8 mouse cellular contexts compared by ENCODE assay signal in the genomic region with DNA sequence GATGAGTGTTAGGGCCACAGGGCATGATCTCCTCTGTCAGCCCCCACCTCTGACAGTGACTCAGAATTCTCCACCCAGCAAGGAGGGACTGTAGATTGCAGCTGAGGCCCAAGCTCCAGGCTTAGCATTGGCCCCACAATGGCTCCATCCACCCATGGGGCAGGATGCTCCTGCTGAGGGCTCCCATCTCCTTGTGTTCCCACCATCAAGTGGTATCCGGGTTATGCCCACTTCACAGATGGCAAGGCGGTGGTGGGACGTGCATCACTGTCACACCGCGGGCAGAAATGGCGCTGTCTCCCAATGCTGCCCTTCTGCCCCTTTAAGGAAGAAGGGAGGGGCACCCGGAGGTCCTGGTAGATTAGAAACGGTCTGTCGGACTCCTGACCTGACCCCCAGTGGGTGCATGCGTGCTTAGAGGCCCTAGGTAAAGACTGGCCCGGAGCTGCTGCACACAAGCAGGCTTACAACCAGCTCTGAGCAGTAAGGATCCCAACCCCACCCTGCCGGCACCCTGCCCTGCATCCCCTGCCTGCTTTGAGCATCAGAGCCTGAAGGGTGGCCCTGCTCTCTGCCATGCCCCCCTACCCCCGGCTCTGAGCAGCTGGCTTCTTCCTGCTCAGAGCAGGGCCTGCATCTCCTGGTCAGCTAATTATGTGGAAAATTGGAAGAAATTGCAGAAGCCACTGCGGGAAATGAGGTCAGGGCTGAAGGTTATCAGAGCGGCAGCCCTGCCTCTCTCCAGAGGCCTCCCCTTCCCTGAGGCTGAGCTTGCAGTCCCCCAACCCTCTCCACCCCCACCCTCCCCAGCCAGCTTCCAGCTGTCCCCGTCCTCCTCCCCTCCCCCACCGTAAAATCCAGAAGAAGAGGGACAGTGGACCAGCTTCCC.
A peak's percentile ranks its signal among the peaks of the same experiment; 100 is the strongest.
DNase-seq lines count a peak whose midpoint lies in the region; ATAC-seq and TF ChIP-seq lines count a peak whose summit lies in the region.

No protein-coding gene starts in this region.

- peak overlapping the region; percentile 35 for H3K4me3 ChIP-seq in forebrain, embryonic 10.5 days
- no peak overlapping the region for H3K4me3 ChIP-seq in forebrain, embryonic 16.5 days (replicated peaks; ENCODE audit: low read length)
- H3K4me3 ChIP-seq in ES-E14 (ENCODE audit: insufficient read depth in 1 of 2, low read depth in 1 of 2, low read length in 2 of 2, poor library complexity in 1 of 2, severe bottlenecking in 1 of 2), result peak overlapping the region; percentile 6 to 12; a peak in 2 of 4 replicates
- H3K4me3 ChIP-seq in hindbrain, embryonic 14.5 days (replicated peaks; ENCODE audit: low read length), result no peak overlapping the region
- no peak overlapping the region for H3K4me3 ChIP-seq in liver, postnatal 0 days (ENCODE audit: low read depth, low read length)

- DNase-seq in forebrain, embryonic 10.5 days (ENCODE audit: extremely low spot score, low spot score), result peak; percentile 57
- DNase-seq in ES-E14 (ENCODE audit: low read depth, low spot score), result no peak
- no peak for DNase-seq in hindbrain, embryonic 14.5 days (ENCODE audit: low spot score)
- peak; percentile 40 for DNase-seq in liver, postnatal 0 days
- DNase-seq in adrenal gland, postnatal 4 days (ENCODE audit: low spot score in 2 of 2), result no peak
- no peak for DNase-seq in right cerebral cortex, adult 2 months (ENCODE audit: low spot score in 2 of 2)

- peaks cover 97% of the 10 kb centered on the region for H3K4me1 ChIP-seq in forebrain, embryonic 10.5 days
- peaks cover 75% of the 10 kb centered on the region for H3K4me1 ChIP-seq in forebrain, embryonic 16.5 days (replicated peaks; ENCODE audit: control insufficient read depth, insufficient read depth, low read length)
- H3K4me1 ChIP-seq in ES-E14 (ENCODE audit: control insufficient read depth in 2 of 2, insufficient read depth in 2 of 2, low read length in 2 of 2, poor library complexity in 1 of 2), result peaks cover 0 to 9% of the 10 kb centered on the region in 2 experiments; a peak in 1 of 4 replicates
- peaks cover 91% of the 10 kb centered on the region for H3K4me1 ChIP-seq in hindbrain, embryonic 14.5 days (replicated peaks; ENCODE audit: control insufficient read depth, insufficient read depth, low read length)
- H3K4me1 ChIP-seq in liver, postnatal 0 days (ENCODE audit: insufficient read depth), result peaks cover 35% of the 10 kb centered on the region

- no peak for ATAC-seq in forebrain, embryonic 16.5 days
- peak; percentile 16; the same call in 1 of the 2 replicates for ATAC-seq in hindbrain, embryonic 14.5 days (ENCODE audit: low FRiP score)
- ATAC-seq in liver, postnatal 0 days, result peak; percentile 16; the same call in 1 of the 2 replicates
- ATAC-seq in megakaryocyte progenitor cell, adult 5-6 weeks (replicated peaks; ENCODE audit: poor library complexity), result no peak

- H3K9ac ChIP-seq in forebrain, embryonic 16.5 days (replicated peaks; ENCODE audit: low read depth, low read length), result no peak overlapping the region
- H3K9ac ChIP-seq in ES-E14 (ENCODE audit: insufficient read depth, low read depth, low read length, poor library complexity, severe bottlenecking), result no peak overlapping the region
- no peak overlapping the region for H3K9ac ChIP-seq in hindbrain, embryonic 14.5 days
- H3K9ac ChIP-seq in liver, postnatal 0 days (replicated peaks), result peak overlapping the region; percentile 67

- no peaks in the 10 kb centered on the region for H3K36me3 ChIP-seq in forebrain, embryonic 10.5 days (replicated peaks)
- no peaks in the 10 kb centered on the region for H3K36me3 ChIP-seq in forebrain, embryonic 16.5 days (ENCODE audit: control insufficient read depth, insufficient read depth)
- H3K36me3 ChIP-seq in ES-E14 (ENCODE audit: control insufficient read depth, insufficient read depth, low read length, poor library complexity, severe bottlenecking), result no peaks in the 10 kb centered on the region
- no peaks in the 10 kb centered on the region for H3K36me3 ChIP-seq in hindbrain, embryonic 14.5 days (replicated peaks; ENCODE audit: control insufficient read depth, insufficient read depth)
- H3K36me3 ChIP-seq in liver, postnatal 0 days (replicated peaks; ENCODE audit: insufficient read depth, low read length), result no peaks in the 10 kb centered on the region

- H3K4me2 ChIP-seq in forebrain, embryonic 16.5 days (ENCODE audit: low read length), result no peak overlapping the region
- no peak overlapping the region for H3K4me2 ChIP-seq in hindbrain, embryonic 14.5 days (replicated peaks)
- peak overlapping the region; percentile 70 for H3K4me2 ChIP-seq in liver, postnatal 0 days (ENCODE audit: low read depth, low read length)

- H3K27ac ChIP-seq in forebrain, embryonic 10.5 days, result peak overlapping the region; percentile 87
- H3K27ac ChIP-seq in forebrain, embryonic 16.5 days (ENCODE audit: low read length), result no peak overlapping the region
- H3K27ac ChIP-seq in ES-E14 (ENCODE audit: insufficient read depth, low read depth, low read length, poor library complexity, severe bottlenecking), result no peak overlapping the region
- H3K27ac ChIP-seq in hindbrain, embryonic 14.5 days, result peak overlapping the region; percentile 23
- H3K27ac ChIP-seq in liver, postnatal 0 days (ENCODE audit: low read depth), result peak overlapping the region; percentile 97

- in situ Hi-C loops in ES-E14 (cut with MboI; ENCODE audit: low sequenced_read_pairs in 2 of 2, unreplicated experiment in 2 of 2), result no loop called here

- 16% methylated on average over 17 of the region's 17 CpGs for WGBS in forebrain, embryonic 10.5 days
- 28% methylated on average over 17 of the region's 17 CpGs for WGBS in forebrain, embryonic 16.5 days
- 23% methylated on average over 15 of the region's 17 CpGs for WGBS in hindbrain, embryonic 14.5 days
- 39% methylated on average over 16 of the region's 17 CpGs for WGBS in liver, postnatal 0 days (ENCODE audit: insufficient replicate concordance)

- no peak for TF ChIP-seq EP300 in liver, postnatal 0 days (IDR thresholded peaks at IDR 0.05; ENCODE audit: low read depth)

- TF ChIP-seq CTCF in liver, postnatal 0 days (IDR thresholded peaks at IDR 0.05; ENCODE audit: low read depth), result no peak

- H3K9me3 ChIP-seq in forebrain, embryonic 10.5 days, result no peaks in the 10 kb centered on the region
- H3K9me3 ChIP-seq in forebrain, embryonic 16.5 days (ENCODE audit: control insufficient read depth, low read length), result no peaks in the 10 kb centered on the region
- no peaks in the 10 kb centered on the region for H3K9me3 ChIP-seq in ES-E14 (ENCODE audit: control insufficient read depth, insufficient read depth, low read depth, low read length)
- H3K9me3 ChIP-seq in hindbrain, embryonic 14.5 days (ENCODE audit: control insufficient read depth, low read length), result no peaks in the 10 kb centered on the region
- H3K9me3 ChIP-seq in liver, postnatal 0 days (ENCODE audit: low read length), result no peaks in the 10 kb centered on the region

- H3K27me3 ChIP-seq in forebrain, embryonic 10.5 days (ENCODE audit: poor library complexity, severe bottlenecking), result peaks cover 88% of the 10 kb centered on the region
- no peaks in the 10 kb centered on the region for H3K27me3 ChIP-seq in forebrain, embryonic 16.5 days (replicated peaks; ENCODE audit: control insufficient read depth, insufficient read depth, low read length)
- H3K27me3 ChIP-seq in hindbrain, embryonic 14.5 days (ENCODE audit: control insufficient read depth, insufficient read depth, low read length), result no peaks in the 10 kb centered on the region
- H3K27me3 ChIP-seq in liver, postnatal 0 days (ENCODE audit: insufficient read depth, low read length), result no peaks in the 10 kb centered on the region

TF ChIP-seq in ES-E14, 5 proteins besides CTCF, POLR2A, EP300 and RAD21:
- TF ChIP-seq MAFK (IDR thresholded peaks at IDR 0.05; ENCODE audit: insufficient read depth, low read depth, low read length), result no peak
- no peak for TF ChIP-seq CHD2 (IDR thresholded peaks at IDR 0.05; ENCODE audit: low read depth, low read length)
- TF ChIP-seq HCFC1 (IDR thresholded peaks at IDR 0.05; ENCODE audit: borderline replicate concordance, insufficient read depth, low read length), result no peak
- TF ChIP-seq ZNF384 (IDR thresholded peaks at IDR 0.05; ENCODE audit: low read depth, low read length), result no peak
- TF ChIP-seq ZC3H11A (IDR thresholded peaks at IDR 0.05; ENCODE audit: borderline replicate concordance, low read depth, low read length), result no peak
TF ChIP-seq in ES-E14: peak in this region for 0.

Comparison
In these comparisons a context has a peak if more than half of its experiments do, and no peak if none do; other contexts are left out.
1. H3K27ac ChIP-seq: peak in forebrain, embryonic 10.5 days (single experiment), hindbrain, embryonic 14.5 days (single experiment) and liver, postnatal 0 days (single experiment); none in forebrain, embryonic 16.5 days (single experiment) and ES-E14 (single experiment).
2. H3K4me3 ChIP-seq: peak in forebrain, embryonic 10.5 days (single experiment) and ES-E14 (2 of 2); none in forebrain, embryonic 16.5 days (single experiment), hindbrain, embryonic 14.5 days (single experiment) and liver, postnatal 0 days (single experiment).
3. DNase-seq: peak in forebrain, embryonic 10.5 days (single experiment) and liver, postnatal 0 days (single experiment); none in ES-E14 (single experiment), hindbrain, embryonic 14.5 days (single experiment), adrenal gland, postnatal 4 days (0 of 2) and right cerebral cortex, adult 2 months (0 of 2).
4. ATAC-seq: peak in hindbrain, embryonic 14.5 days (single experiment) and liver, postnatal 0 days (single experiment); none in forebrain, embryonic 16.5 days (single experiment) and megakaryocyte progenitor cell, adult 5-6 weeks (single experiment).